Mouse (Mus musculus): ENCODE data around the gene Prrc2a.

- TF ChIP-seq POLR2A (IDR thresholded peaks at IDR 0.05; ENCODE audit: borderline replicate concordance, extremely low read depth, insufficient read depth, insufficient read length, poor library complexity, severe bottlenecking), result no peak
- no peak for TF ChIP-seq CTCF (IDR thresholded peaks at IDR 0.05; ENCODE audit: borderline replicate concordance, extremely low read depth, insufficient read depth, insufficient read length)
These were observed 29.5 kb upstream of the Prrc2a start, which contains the start of gene Ltb for GRCm38 (mm10) chr17:35193881-35194843.
